10 mouse cellular contexts compared by ENCODE assay signal in genomic region chr2:77402329-77402728, GRCm38 (mm10).
DNase-seq lines count a peak whose midpoint lies in the region; ATAC-seq lines count a peak whose summit lies in the region.
"Had no signal": no experiment of that assay in that cellular context is flagged by ENCODE, and none has a peak within 500 bp of the region (broad histone marks: within the 10 kb centered on the region; RNA-seq: fewer than 3 reads in every experiment).

No protein-coding gene starts in this region.

- ATAC-seq in heart, embryonic 13.5 days (ENCODE audit: extremely low read depth, insufficient number of reproducible peaks, low FRiP score, low TSS enrichment): no peak
- no peak for ATAC-seq in embryonic facial prominence, embryonic 13.5 days (ENCODE audit: insufficient number of reproducible peaks, insufficient read depth, low FRiP score, low TSS enrichment, low read depth)
- ATAC-seq in intestine, embryonic 14.5 days (replicated peaks; ENCODE audit: low FRiP score, low TSS enrichment, low read depth): no peak
- ATAC-seq in midbrain, embryonic 14.5 days (ENCODE audit: low FRiP score, low TSS enrichment): no peak

- peak overlapping the region; percentile 32 for H3K4me3 ChIP-seq in heart, embryonic 13.5 days
- peak overlapping the region; percentile 29 for H3K4me3 ChIP-seq in embryonic facial prominence, embryonic 13.5 days
- H3K4me3 ChIP-seq in intestine, embryonic 14.5 days (ENCODE audit: low read depth, low read length): 0 out of 2 replicates have a peak overlapping the region, but pooled peaks have one; percentile 6
- H3K4me3 ChIP-seq in midbrain, embryonic 14.5 days (replicated peaks; ENCODE audit: low read depth, low read length): no peak overlapping the region

- peak overlapping the region; percentile 64 for H3K4me2 ChIP-seq in heart, embryonic 13.5 days
- peak overlapping the region; percentile 60 for H3K4me2 ChIP-seq in embryonic facial prominence, embryonic 13.5 days
- H3K4me2 ChIP-seq in intestine, embryonic 14.5 days (ENCODE audit: low read length): peak overlapping the region; percentile 43
- H3K4me2 ChIP-seq in midbrain, embryonic 14.5 days (ENCODE audit: low read length): peak overlapping the region; percentile 43

- H3K36me3 ChIP-seq in heart, embryonic 13.5 days: no peaks in the 10 kb centered on the region
- H3K36me3 ChIP-seq in embryonic facial prominence, embryonic 13.5 days: no peaks in the 10 kb centered on the region
- H3K36me3 ChIP-seq in intestine, embryonic 14.5 days (ENCODE audit: control insufficient read depth, insufficient read depth, low read length): no peaks in the 10 kb centered on the region
- H3K36me3 ChIP-seq in midbrain, embryonic 14.5 days (ENCODE audit: control insufficient read depth, insufficient read depth, low read length): no peaks in the 10 kb centered on the region

- peaks cover 12% of the 10 kb centered on the region for H3K4me1 ChIP-seq in heart, embryonic 13.5 days
- peaks cover 8% of the 10 kb centered on the region for H3K4me1 ChIP-seq in embryonic facial prominence, embryonic 13.5 days
- H3K4me1 ChIP-seq in intestine, embryonic 14.5 days (replicated peaks; ENCODE audit: control insufficient read depth, insufficient read depth, low read length): 0 out of 2 replicates have a peak, but pooled peaks cover 3% of the 10 kb centered on the region
- peaks cover 7% of the 10 kb centered on the region; the same call in 1 of the 2 replicates for H3K4me1 ChIP-seq in midbrain, embryonic 14.5 days (ENCODE audit: control insufficient read depth, insufficient read depth, low read length)

- no peak overlapping the region for H3K27ac ChIP-seq in heart, embryonic 13.5 days (replicated peaks)
- H3K27ac ChIP-seq in embryonic facial prominence, embryonic 13.5 days: no peak overlapping the region
- H3K27ac ChIP-seq in intestine, embryonic 14.5 days (ENCODE audit: low read depth): no peak overlapping the region
- H3K27ac ChIP-seq in midbrain, embryonic 14.5 days (replicated peaks; ENCODE audit: low read depth, low read length): no peak overlapping the region

- no peaks in the 10 kb centered on the region for H3K9me3 ChIP-seq in heart, embryonic 13.5 days
- no peaks in the 10 kb centered on the region for H3K9me3 ChIP-seq in embryonic facial prominence, embryonic 13.5 days
- H3K9me3 ChIP-seq in intestine, embryonic 14.5 days (ENCODE audit: control insufficient read depth, low read length): no peaks in the 10 kb centered on the region
- no peaks in the 10 kb centered on the region for H3K9me3 ChIP-seq in midbrain, embryonic 14.5 days (ENCODE audit: control insufficient read depth, low read length)

- 0 out of 2 replicates have a peak, but pooled peaks cover 5% of the 10 kb centered on the region for H3K27me3 ChIP-seq in heart, embryonic 13.5 days (replicated peaks)
- no peaks in the 10 kb centered on the region for H3K27me3 ChIP-seq in embryonic facial prominence, embryonic 13.5 days
- no peaks in the 10 kb centered on the region for H3K27me3 ChIP-seq in intestine, embryonic 14.5 days (replicated peaks; ENCODE audit: control insufficient read depth, insufficient read depth, low read length)
- no peaks in the 10 kb centered on the region for H3K27me3 ChIP-seq in midbrain, embryonic 14.5 days (ENCODE audit: control insufficient read depth, insufficient read depth, low read length)

- peak overlapping the region; percentile 58; the same call in 1 of the 2 replicates for H3K9ac ChIP-seq in heart, embryonic 13.5 days
- H3K9ac ChIP-seq in embryonic facial prominence, embryonic 13.5 days: no peak overlapping the region
- H3K9ac ChIP-seq in intestine, embryonic 14.5 days (ENCODE audit: low read length): no peak overlapping the region
- H3K9ac ChIP-seq in midbrain, embryonic 14.5 days (replicated peaks; ENCODE audit: low read length): no peak overlapping the region

- intact Hi-C loops in heart, postnatal 14 days (cut with DNase I): no loop called here

- DNase-seq in heart, postnatal 14 days: no peak
- no peak for DNase-seq in intestine, embryonic 14.5 days (ENCODE audit: low spot score)
- no peak for DNase-seq in midbrain, embryonic 14.5 days
- DNase-seq in layer of hippocampus, adult 9-10 months (ENCODE audit: low spot score): no peak
- no peak for DNase-seq in adrenal gland, postnatal 14 days
- DNase-seq in thymus, postnatal 25 days: no peak
- DNase-seq: cerebellum, adult 2 months; spleen, adult 18-20 months had no signal

- 22% methylated on average over 13 of the region's 13 CpGs for WGBS in heart, embryonic 13.5 days
- WGBS in embryonic facial prominence, embryonic 13.5 days: 25% methylated on average over 13 of the region's 13 CpGs
- WGBS in intestine, embryonic 14.5 days: 26% methylated on average over 13 of the region's 13 CpGs
- WGBS in midbrain, embryonic 14.5 days: 24% methylated on average over 13 of the region's 13 CpGs
